Mouse (Mus musculus) layer of hippocampus, postnatal 25 days (tissue): Measurements from ENCODE around the gene Npcd. TPM values are rescaled to one million over a fixed set of nuclear protein-coding genes. Genes with fewer than 3 reads are reported as not detected.

Experiments
- DNase-seq, 2 experiments: peaks; one replicate each; pipeline ENCODE4 v3.0.0; 2022; ENCODE audit warnings: mixed read lengths in 2 of 2, low spot score in 1 of 2; ENCODE audit errors: extremely low spot score in 1 of 2
- total RNA-seq, 2 experiments: library from RNA; stranded (reverse); gene quantifications; 2 replicates each; pipeline ENCODE4 v1.2.3; 2021

Gene Npcd
- total RNA-seq, 2 experiments from 2014 or later, result 16.8 to 30.2 TPM

DNA sequence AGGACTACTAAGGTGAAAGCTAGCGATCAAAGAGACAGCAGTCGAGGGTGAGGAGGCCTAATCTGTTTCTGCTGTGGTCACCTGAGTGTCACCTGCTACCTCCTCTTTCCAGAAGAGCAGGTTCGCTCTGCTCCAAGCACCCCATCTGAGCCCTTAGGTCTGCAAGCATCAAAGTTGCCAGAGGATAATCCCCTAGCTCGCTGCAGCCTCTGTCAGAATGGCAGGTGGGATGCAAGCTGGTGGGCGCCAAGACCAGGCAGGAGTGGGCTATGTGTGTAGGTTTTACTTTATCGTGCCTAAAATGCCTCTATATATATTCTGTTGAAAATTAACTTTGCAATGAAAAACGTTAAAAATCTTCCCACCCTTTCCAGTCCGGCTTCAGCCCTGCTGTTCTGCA lies 28.8 kb downstream of the Npcd start:
- DNase-seq, result no peak

- peak; percentile 64 to 69 for DNase-seq
These were observed 29.5 kb downstream of the Npcd start, which contains the start of gene Nptxr for GRCm38 (mm10) chr15:79804352-79805071. Nptxr (minus strand) TSS chr15:79804766.

DNA sequence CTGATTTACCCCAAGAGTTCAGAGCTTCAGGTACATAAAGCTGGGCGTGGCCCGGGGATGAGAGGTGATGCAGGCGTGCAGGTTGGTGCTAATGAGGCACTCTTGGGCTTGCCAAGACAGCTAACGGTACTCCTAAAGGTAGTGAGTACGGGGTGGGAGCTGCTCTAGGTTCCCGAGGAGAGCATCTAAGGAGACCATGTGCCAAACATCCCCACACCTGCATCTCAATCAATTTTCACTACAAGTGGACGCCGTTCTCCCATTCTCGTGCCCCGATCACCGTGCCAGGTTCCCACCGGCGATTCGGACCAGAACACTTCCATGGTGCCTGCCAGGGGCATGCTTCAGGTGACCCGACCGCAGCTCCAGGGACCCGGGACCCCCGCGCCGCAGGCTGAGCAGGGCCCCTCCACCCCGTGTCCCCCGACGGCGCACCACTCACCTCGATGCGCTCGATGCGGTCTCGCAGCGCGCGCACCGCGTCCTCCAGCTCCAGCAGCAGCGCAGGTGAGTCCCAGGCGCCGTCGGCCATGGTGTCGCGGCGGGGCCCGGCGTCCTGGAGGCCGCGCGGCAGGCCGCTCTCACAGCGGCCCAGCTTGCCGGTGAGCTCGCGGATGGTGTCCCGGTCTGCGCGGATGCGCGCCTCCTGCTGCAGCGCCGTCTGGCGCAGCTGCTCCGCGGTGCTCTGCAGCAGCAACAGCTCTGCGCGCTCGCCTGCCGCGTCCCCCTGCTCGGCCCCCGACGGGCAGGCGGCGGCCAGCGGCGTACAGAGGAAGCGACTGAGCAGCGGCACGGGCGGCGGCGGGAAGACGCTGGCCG lies 30.3 kb downstream of the Npcd start:
- no peak for DNase-seq

DNA sequence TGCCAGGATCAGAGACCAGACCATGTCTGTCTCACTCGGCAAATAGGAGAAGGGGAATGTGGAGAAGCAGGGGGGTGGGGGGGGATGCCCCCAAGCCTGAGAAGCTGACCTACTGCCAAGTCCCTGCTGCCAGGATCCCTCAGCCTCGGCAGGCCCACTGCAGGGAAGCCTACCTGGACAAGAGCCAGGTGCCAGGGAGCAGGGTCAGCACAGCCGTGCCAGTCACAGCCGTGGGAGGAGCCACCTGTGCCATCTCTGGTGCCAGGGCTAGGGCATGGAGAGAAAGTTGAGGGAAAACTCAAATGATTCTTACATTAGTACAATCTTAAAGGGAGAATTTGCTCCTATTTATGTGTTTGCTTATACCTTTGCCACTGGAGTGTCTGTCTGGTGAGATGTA lies 31.7 kb downstream of the Npcd start:
- no peak for DNase-seq

DNA sequence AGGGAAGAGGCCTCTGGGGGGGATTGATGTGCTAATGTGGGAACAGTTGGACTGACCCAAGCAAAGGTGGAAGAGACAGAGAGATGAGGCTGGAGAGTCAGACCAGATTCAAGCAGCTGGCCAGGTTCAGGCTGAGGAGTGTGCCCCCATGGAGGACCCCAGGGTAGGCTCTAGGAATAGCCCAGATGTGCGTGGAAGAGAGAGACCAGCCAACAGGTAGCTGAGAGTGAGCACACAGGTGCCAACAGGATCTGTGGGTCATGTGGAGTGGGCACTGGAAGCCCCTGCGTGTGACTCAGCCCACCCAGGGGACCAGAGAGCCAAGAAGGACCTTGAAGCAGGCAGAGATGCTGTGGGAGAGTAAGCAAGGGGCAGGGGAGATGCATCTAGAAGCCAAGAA lies 32.4 kb downstream of the Npcd start:
- no peak for DNase-seq

GRCm38 (mm10) chr15:79800701-79801100 lies 33.3 kb downstream of the Npcd start:
- DNase-seq, result no peak

DNA sequence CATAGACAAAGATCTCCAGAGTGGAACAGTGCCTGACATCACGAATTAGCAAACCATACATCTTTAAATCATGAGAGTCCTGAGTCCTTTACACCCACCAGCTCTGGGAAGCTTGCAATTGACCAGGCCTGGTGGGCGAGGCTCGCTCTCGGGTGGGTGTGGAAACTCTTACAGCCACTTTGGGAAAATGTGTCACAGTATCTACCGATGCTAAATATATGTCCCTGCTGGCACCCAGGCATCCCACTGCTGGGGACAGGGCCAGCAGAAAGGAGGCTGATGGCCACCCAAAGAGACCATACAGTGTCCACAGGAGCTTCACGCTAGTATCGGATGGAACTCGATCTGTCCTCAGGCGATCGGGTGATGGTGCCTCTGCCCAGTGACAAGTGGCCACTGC lies 35.4 kb downstream of the Npcd start:
- no peak for DNase-seq

DNA sequence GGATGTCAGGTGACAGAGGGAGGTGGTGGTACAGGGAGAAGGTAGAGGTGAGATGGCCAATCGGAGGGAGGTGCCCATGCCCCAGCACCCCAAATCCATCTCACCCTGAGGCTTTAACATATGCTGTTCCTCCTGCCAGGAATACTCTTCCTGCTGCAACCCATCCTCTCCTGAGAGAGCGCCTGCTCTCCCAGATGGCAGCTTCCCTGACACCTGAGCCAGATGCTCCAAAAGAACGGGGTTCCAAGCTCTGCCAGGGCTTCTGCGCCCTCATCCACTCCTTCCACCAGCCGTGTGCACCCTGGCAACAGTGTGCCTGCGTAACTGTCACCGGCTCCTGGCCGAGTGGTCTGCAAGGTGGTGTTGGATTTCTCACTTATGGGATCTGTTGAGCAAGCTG lies 36.4 kb downstream of the Npcd start:
- DNase-seq, result no peak

GRCm38 (mm10) chr15:79797096-79797495 lies 36.9 kb downstream of the Npcd start:
- no peak for DNase-seq

GRCm38 (mm10) chr15:79796256-79796655 lies 37.8 kb downstream of the Npcd start:
- peak; percentile 61 to 63 for DNase-seq

GRCm38 (mm10) chr15:79794173-79794572 lies 39.9 kb downstream of the Npcd start:
- DNase-seq, result no peak

DNA sequence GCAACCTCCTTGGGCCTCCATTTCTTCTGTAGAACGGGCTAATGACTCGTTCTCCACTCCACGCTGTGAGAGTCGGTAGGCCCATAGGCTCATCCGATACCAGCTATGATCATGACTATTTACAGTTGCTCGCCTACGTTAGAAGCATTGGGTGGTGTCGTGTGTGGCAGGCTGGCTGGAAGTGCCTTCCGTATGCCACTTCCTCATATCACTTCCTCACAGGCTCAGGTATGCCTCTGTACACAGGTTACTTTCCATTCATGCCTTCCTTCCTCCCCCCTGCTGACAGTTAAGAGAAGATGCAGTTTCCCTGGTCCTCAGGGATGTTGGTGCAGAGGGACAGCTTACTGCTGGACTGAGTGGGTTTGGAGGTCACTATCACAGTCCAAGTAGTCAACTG lies 41.0 kb downstream of the Npcd start:
- DNase-seq, result no peak

GRCm38 (mm10) chr15:79792455-79792854 lies 41.6 kb downstream of the Npcd start:
- no peak for DNase-seq

DNA sequence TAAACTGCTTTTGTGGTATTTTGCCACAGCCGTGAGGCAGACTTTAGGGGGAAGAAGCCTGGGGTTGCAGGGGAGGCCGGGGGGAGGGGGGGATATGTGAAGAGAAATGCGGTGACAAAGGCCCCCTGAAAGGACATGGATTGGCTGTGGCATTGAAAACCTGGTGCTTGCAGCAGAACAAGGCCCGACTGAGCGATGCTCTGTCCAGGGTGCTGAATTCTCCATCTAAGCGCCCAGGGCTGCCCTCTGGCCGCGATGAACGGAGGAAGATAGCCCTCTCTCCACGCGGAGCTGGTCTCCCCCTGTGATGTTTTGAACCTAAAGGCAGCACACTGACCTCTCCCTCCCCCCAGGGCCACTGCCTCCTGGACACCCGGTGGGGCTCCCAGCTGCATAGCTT lies 42.5 kb downstream of the Npcd start:
- DNase-seq, result no peak

DNA sequence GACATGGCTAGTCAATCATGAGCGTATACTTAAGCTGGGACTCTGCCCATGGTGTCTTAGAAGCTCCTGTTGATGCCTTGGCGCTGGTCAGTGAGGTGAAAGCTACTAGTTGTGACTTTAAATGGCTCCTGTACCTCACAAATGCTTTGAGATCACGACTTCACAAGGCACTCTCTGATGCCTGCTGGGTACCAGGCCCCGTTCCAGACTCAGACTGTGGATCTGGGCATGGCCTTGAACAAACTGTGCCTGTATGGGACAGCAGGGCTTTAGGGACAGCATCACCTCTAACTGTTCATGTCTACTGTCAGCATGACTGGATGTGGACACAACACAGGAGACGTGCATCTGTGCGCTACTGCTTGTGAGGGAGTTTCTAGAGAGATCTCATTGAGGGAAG lies 43.1 kb downstream of the Npcd start:
- DNase-seq, result no peak

- no peak for DNase-seq
These were observed 43.9 kb downstream of the Npcd start for GRCm38 (mm10) chr15:79790111-79790510.

DNA sequence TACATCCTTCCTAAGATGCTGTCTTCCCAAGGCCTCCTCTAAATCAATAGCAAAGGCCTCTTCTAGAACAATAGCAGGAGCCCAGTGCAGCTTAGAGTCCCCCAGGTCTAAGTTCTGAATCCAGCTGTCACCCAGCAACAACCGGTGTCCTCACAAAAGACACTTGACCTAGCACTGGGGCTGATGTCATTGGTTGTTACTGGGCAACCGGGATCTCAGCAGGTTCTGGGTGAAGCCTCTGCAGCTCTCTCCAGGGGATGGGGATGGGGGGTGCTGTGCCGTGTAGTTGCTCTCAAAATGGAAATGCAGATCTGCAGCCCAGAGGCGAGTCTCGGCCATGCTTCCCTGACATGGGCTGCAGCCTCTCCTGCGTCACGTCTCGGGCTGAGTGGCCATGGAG lies 46.2 kb downstream of the Npcd start:
- no peak for DNase-seq

DNA sequence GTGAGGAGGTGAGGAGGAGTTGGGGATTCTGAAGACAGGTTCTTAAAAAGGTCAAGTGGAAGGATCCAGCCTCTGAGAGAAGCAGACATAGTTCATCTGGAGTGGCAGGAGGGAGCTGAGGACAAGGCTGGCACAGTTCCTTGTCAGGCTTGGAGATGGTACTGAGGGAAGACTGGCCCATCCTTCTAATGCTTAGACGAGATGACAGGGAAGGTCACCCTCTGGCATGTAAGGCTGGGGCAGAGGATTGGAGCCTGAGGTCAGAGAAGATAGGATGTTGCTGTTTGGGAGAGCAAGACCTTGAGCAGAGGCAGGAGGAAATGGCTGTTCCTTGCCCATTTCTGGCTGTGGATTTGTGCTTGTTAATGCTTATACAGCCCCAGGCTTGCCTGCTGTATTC lies 49.0 kb downstream of the Npcd start:
- DNase-seq, result no peak

GRCm38 (mm10) chr15:79777749-79778148 lies 56.3 kb downstream of the Npcd start, which contains the start of gene Dnal4:
Dnal4 (minus strand) TSS chr15:79777849.
- no peak for DNase-seq

DNA sequence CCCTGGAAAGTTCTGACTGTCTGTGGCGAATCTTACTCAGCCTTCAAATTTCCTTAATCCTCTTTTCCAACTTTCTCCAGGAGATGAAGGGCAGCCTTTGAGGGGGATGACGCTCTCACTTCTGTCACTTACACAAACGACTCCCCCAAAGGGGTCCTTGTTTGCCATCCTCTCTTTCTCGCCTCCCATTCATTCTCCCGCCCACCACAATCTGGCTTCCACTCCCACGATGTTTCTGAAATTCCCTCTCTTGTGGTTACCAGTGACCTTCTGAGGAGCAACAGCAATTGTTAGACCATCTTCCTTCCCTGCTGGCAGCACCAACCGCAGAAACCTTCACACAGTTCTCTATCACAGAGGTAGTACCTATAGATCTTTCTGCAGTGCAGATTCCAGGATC lies 58.4 kb downstream of the Npcd start:
- DNase-seq, result no peak

- DNase-seq, result peak; percentile 82
These were observed 59.7 kb downstream of the Npcd start for GRCm38 (mm10) chr15:79774117-79775027.
